Comparison of ENCODE assay signal across 11 mouse cellular contexts in the genomic region with DNA sequence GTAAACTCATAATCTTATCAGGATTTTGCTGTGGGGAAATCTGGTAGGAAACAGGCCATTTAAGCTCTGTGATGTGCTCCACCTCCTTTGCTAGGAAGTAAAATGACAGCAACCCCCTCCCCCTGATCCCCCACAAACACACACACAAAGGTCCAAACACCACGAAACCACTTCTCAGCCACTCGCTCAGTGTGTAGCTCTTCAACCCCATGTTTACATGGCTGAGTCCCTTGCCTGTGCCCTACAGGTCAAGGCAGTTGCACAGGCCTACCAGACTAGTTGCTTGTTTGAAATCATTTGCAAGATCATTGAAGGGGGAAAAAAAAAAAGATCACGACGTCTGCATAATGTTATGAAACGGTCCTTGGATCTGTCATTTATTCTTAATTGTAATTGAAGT.
"Had no signal": no experiment of that assay in that cellular context is flagged by ENCODE, and none has a peak within 500 bp of the region (broad histone marks: within the 10 kb centered on the region; RNA-seq: fewer than 3 reads in every experiment).

No protein-coding gene starts in this region.

- ATAC-seq: intestine, postnatal 0 days; midbrain, embryonic 13.5 days had no signal

- H3K4me2 ChIP-seq: midbrain, embryonic 13.5 days had no signal

- H3K36me3 ChIP-seq: midbrain, embryonic 13.5 days had no signal

- H3K9ac ChIP-seq: midbrain, embryonic 13.5 days had no signal

- H3K4me3 ChIP-seq: midbrain, embryonic 13.5 days; myocyte had no signal

- H3K27me3 ChIP-seq: midbrain, embryonic 13.5 days had no signal

- DNase-seq: kidney, adult 8-10 months; kidney, postnatal 25 days; layer of hippocampus, adult 9-11 months; lung, adult 18-20 months; right cerebral cortex, postnatal 4 days; spleen, adult 18-20 months; thymus, adult 18-20 months; thymus, postnatal 14 days had no signal

- H3K27ac ChIP-seq: midbrain, embryonic 13.5 days had no signal
